Mouse (Mus musculus) gastrocnemius, adult 18-20 months (tissue): ENCODE measurements around the gene Gm20388. TPM values are rescaled to one million over a fixed set of nuclear protein-coding genes. Genes with fewer than 3 reads are reported as not detected.

ENCODE experiments used
- DNase-seq: peaks from one replicate; pipeline ENCODE4 v3.0.0; 2021; ENCODE audit warnings: low spot score
- total RNA-seq, 2 experiments: library from RNA; stranded (reverse); gene quantifications; 2 replicates each; pipeline ENCODE4 v1.2.3; 2021

Gm20388 gene
- total RNA-seq, 2 experiments from 2014 or later, result 10.5 to 12.3 TPM

DNA sequence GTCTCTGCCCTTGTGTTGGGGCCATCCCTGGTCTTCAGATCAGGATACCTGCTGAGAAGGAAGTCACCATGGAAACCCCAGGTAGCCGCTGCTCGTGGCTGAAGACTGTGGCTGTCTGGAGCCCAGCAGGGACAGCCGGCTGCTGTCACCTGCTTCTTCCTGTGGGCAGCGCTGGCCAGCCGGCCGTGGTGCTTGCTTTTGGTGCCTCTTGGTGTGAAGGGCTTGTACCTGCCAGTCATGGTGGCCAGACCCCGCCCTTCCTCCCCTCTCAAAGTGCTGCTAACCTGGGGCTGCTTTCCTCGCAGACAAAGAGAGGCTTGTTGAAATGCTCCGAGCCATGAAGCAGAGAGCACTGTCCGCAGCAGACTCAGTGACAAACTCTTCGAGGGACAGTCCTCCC is 663.2 kb downstream of the Gm20388 start:
- DNase-seq, result no peak

DNA sequence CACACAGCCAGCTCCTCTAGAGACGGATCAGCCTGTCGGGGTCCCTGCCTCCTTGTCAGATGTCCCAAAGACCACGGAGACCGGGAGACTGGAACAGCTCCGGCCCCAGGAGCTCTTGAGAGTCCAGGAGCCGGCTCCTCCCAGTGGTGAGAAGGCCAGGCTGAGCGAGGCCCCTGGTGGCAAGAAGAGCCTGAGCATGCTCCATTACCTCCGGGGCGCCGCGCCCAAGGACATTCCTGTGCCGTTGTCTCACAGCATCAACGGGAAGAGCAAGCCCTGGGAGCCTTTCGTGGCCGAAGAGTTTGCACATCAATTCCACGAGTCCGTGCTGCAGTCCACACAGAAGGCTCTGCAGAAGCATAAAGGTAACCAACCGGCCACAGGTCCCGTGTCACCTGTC is 664.3 kb downstream of the Gm20388 start:
- no peak for DNase-seq

DNA sequence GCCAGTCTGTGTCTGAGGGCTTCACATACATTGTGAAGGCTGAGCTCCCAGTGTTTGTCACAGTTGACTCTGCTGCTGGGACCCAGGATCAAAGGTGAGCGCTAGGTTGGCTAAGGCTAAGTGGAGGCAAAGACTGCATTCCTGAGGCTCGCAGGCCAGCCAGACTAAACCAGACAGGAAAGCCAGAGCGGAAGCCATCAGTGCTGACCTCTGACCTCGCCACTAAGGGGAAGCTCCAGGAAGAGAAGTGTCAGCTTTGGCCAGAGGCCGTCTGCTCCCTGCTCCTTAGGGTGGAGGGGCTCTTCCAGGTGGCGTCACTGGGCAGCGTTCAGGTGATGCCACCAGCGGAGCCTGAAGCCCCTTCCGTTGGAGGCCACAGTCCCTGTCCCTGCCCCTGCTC is 665.2 kb downstream of the Gm20388 start:
- no peak for DNase-seq

DNA sequence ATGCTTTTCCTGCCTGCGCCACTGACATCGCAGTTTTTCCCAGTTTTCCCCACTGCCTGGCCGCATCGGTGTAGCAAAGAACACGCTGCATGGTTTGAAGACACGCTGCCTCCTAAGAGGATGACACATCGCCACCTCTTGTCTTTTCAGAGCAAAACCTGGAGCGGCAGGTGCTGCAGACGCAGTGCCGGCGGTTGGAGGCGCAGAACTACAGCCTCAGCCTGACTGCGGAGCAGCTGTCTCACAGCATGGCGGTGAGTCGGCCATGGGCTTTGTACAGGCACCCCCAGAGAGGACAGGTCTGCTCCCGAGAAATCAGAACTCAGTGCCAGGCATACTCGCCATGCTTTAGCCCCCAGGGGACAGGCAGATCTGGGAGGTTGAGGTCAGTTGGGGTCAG is 667.2 kb downstream of the Gm20388 start:
- DNase-seq, result no peak

DNA sequence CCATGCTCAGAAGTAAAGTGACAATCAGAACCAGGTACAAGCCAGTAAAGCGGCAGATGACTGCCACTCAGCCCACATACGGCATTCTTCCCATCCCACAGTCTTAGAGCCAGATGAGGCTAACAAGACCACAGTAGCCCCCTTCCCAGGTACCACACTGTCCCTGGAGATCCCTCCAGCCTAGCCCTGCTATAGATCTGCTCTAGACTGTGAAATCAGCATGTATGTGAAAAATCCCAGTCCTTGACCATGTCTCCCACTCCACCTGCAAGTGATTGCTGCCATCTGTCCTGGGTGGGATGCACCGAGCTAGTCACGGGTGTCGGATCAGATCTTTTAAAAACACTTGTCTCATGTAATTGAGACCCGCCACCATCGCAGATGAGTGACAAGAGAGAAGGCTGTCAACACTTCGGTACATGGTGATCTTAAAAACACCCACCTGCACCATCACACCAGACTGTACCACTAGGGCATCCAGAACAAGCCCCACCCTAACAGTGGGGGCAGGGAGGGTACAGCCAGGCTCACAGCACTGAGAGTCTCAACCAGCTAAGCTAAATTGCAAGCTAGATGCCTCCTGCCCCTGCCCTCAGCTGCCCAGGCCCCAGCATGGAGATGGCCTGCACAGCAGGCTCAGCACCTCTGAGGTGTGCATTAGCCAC is 669.8 kb downstream of the Gm20388 start:
- DNase-seq, result no peak

DNA sequence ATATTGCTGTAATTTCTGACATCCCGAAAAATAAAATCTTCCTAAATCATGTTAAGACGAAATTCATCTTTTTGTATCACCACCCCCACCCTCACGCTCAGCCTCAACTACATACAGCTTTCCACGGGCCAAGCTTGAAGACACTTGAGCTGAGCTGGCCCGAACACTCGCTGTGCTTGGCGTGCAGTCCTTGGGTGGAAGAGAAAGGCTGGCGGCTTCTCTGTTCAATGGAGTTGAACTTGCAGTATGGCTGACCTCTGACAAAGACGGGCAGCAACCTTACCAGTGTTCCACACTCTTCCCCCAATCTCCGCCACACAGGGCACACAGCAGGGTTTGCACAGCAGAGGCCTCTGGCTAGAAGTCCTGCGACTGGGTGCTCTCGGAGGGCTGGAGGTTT is 670.7 kb downstream of the Gm20388 start:
- DNase-seq, result no peak

DNA sequence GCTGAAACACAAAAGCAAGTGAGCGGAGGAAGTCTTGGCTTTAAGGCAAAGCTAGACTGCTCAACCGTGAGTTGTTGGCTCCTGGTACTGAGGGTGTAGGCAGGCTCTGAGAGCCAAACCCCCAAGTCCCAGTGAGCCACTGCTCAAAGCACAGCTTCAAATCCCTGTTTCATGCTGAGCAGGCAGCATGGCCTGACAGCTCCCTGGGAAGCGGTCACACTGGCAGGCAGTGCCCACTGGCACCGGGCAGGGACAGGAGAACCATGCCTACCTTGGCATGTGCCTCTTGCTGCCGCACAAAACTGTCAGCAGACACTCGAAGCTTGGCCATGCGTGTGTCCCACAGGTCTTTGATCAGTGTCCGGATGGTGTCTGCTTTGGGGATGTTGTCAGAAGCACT is 671.2 kb downstream of the Gm20388 start:
- DNase-seq, result no peak

DNA sequence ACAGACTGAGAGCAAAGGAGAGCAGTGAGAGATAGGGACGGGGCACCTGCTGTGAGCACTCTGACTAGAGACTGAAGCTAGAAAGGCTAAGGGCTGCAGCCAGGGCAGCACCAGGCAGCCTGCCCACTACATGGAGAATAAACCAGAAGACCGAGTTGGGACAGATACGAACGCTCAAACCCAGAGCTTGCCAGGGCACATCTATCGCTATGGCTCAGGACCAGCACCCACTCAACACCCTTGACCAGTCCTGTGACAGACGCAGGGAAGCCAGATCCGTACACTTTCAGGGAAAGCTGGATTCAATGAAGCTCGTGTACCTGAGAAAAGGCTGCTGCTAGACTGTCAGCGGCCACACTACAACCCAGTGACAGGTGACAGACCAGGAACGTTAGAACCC is 674.9 kb downstream of the Gm20388 start:
- DNase-seq, result no peak

GRCm38 (mm10) chr8:120588908-120589771 is 678.5 kb downstream of the Gm20388 start, which contains the start of gene Gins2:
TSS of gene Gins2 (minus strand) at chr8:120589304.
- peak; percentile 100 for DNase-seq

DNA sequence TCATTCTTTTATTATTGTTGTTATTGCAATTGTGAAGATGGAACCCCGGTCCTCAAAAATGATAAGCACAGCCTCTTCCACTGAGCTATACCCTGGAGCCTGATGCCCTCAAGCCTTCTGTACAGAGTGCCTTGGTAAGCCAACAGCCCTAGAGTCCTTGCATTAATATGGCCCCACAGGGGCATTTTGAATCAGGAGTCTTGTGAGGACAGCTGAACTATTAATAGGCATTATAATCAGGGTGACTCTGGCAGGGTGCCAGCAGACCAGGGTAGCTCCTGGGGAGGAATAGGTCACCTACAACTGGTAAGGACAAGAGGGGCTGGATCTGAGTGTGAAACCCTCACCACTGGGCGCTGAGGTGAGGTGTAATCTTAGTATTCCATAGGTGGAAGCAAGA is 679.3 kb downstream of the Gm20388 start:
- no peak for DNase-seq

GRCm38 (mm10) chr8:120591587-120592292 is 681.1 kb downstream of the Gm20388 start:
- no peak for DNase-seq

- no peak for DNase-seq
These were observed 683.9 kb downstream of the Gm20388 start for GRCm38 (mm10) chr8:120594571-120594970.

- peak; percentile 49 for DNase-seq
These were observed 685.3 kb downstream of the Gm20388 start for GRCm38 (mm10) chr8:120595963-120596362.

- DNase-seq, result no peak
These were observed 687.9 kb downstream of the Gm20388 start for GRCm38 (mm10) chr8:120598579-120598978.

DNA sequence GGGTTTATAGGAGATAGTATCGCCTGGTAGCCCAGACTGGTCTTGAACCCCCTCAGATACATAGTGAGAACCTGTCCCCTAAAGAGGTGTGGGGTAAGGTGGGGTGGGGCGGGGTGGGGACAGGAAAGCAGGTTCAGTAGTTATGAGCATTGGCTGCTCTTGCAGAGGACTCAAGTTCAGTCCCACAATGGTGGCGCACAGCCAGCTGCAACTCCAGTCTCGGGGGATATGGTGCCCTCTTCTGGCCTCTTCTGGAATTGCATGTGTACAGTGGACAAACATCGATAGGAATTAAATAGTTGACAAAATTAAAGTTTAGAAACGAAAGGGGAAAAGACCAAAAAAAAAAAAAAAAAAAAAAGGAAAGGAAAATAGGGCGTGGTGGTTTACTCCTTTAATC is 688.9 kb downstream of the Gm20388 start:
- DNase-seq, result peak; percentile 84

DNA sequence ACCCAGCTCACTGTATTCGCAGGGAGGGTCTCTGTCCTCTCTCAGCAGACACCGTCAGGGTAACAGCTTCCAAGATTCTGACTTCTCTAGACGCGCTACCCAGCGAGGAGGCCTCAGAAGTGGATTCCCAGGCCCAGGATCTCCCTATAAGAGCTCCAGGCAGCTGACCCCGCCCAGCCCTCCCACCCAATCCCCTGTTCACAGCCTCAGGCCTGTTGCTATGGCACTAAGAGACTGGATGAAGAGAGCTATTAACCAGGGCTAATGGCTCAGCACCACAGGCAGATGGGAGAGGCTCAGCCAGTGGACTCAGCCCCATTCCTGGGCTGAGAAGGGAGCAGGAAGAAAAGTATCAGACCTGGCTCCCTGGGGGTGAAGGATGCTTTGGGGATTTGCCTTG is 692.0 kb downstream of the Gm20388 start:
- DNase-seq, result no peak

DNA sequence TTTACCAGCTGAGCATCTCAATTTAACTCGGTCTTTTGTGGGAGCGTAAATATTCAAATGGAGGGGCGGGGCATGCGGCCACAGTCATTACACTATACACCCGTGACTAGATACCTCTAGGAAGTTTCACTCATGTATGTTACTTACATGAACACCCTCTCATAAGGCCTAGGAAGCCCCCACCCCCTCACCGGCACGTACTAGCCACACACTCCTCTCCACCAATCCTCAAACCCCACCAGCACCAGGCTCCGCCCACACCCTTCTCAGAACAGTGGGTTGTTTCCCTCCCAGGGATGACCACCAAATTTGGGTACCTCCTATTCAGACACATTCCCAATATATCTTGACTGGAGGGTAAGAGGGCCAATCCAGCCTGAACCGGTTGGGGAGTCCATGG is 696.8 kb downstream of the Gm20388 start:
- DNase-seq, result no peak

- DNase-seq, result peak; percentile 77
These were observed 697.2 kb downstream of the Gm20388 start for GRCm38 (mm10) chr8:120607885-120608284.

GRCm38 (mm10) chr8:120610824-120611223 is 700.2 kb downstream of the Gm20388 start:
- DNase-seq, result no peak

DNA sequence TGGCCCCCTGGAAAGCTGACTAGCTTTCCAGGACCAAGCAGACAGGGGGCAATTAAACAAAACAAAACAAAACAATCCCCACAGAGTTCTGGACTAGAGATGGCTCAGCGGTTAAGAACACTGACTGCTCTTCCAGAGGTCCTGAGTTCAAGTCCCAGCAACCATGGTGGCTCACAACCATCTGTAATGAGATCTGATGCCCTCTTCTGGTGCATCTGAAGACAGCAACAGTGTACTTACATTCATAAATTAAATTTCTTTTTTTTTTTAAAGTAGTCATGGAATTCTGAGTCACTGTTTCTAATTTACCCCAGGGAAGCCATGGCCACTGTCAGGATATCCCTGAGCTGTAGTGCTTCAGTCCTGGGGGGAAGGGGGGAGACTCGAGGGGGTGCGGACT is 703.9 kb downstream of the Gm20388 start:
- DNase-seq, result no peak

GRCm38 (mm10) chr8:120616663-120617626 is 706.3 kb downstream of the Gm20388 start:
- DNase-seq, result no peak
